Mouse (Mus musculus): ENCODE measurements at regions not wholly inside any gene's neighbourhood (a gene's known extent, or its start where the extent isn't known, plus 50 kb on each side); places are given as distances from the start of the nearest gene placed in this dataset.

DNA sequence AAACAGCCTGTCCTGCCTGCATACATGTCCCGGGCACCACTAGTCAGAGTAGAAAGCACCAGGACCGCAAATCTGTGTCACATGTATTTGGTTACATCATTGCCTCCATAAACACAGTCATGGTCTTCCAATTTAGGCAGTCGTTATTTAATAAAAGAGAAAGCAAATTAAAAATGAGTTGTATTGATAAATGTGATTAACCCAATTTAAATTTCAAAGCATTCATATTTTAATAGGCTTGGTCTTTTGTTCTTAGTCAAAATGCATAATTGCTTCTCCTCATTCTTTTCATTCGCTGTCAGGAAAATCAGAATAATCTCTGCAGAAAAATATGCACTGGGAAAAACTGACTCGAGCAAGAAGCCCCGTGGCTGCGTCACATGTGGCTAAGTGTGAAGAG is 307.3 kb upstream of the Id4 start:
- no peak overlapping the region for H3K4me3 ChIP-seq (ENCODE audit: insufficient read depth, low read depth, low read length)
- H3K27ac ChIP-seq (replicated peaks; ENCODE audit: low read depth, low read length) = no peak overlapping the region
- H3K4me1 ChIP-seq (ENCODE audit: control insufficient read depth, insufficient read depth, insufficient read length, low read length) = no peaks in the 10 kb centered on the region

DNA sequence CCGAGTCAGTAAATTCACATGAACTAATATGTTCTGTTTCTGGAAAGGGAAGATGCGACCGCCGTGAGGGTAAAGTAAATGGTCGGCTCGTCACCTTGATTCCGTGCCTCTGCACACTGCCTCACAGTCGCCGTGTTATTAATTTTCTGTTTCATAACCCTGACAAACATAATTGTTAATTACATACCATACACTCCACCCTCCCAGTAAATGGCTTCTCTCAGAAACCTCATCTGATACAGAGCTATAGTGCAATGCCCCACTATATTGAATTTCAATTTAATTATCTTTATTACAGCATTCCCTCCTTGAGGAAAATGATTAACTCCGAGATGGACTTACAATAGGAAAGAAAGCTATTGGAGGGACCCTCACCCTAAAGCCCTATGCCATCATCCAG is 305.5 kb upstream of the Id4 start:
- Histone ChIP-seq H3K27ac (replicated peaks; ENCODE audit: low read depth, low read length) (no peak overlapping the region), H3K4me1 (ENCODE audit: control insufficient read depth, insufficient read depth, insufficient read length, low read length) (no peaks in the 10 kb centered on the region), H3K4me3 (ENCODE audit: insufficient read depth, low read depth, low read length) (no peak overlapping the region)

- H3K27ac ChIP-seq (replicated peaks; ENCODE audit: low read depth, low read length) = no peak overlapping the region
- no peaks in the 10 kb centered on the region for H3K4me1 ChIP-seq (ENCODE audit: control insufficient read depth, insufficient read depth, insufficient read length, low read length)
- no peak overlapping the region for H3K4me3 ChIP-seq (ENCODE audit: insufficient read depth, low read depth, low read length)
These were observed 303.4 kb upstream of the Id4 start for GRCm38 (mm10) chr13:47957662-47958061.

- Histone ChIP-seq H3K4me3 (ENCODE audit: insufficient read depth, low read depth, low read length) (no peak overlapping the region), H3K4me1 (ENCODE audit: control insufficient read depth, insufficient read depth, insufficient read length, low read length) (no peaks in the 10 kb centered on the region)
These were observed 286.8 kb upstream of the Id4 start for GRCm38 (mm10) chr13:47974216-47974615.

DNA sequence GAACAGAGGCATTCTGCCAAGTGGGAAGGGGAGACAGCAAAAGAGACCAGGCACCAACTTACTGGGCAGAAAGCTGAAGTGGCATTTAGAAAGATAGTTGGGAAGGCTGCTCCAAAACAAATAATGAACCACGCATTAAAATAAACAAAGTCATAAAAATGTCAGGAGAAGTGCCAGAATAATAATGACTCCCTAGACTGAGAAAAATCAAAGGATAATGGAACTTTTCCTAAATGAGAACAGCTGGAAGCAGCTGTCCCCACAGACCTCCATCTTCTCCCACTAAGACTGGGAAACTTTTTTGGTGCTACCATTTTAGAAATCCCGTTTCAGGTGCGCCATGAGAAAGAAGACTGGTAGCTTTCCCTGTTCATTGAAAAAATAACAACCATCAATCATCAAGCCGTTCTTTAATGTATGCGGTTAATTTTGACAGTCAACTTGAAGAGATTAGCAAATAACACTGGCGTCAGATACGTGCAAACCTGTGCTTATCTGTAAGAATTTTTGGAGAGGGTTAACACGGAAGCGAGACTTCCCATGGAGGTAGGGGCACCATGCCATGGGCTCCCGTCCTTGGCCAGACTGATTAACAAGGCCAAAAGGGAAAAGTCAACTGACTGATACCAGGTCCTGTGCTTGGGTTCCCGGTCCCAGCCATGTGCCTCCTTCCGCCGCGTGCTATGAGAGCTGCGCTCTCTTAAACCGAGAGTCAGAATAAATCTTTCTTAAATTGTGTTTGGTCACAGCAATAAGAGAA is 286.1 kb upstream of the Id4 start:
- H3K4me3 ChIP-seq (ENCODE audit: insufficient read depth, low read depth, low read length) = no peak overlapping the region
- H3K4me1 ChIP-seq (ENCODE audit: control insufficient read depth, insufficient read depth, insufficient read length, low read length) = no peaks in the 10 kb centered on the region
- H3K27ac ChIP-seq (replicated peaks; ENCODE audit: low read depth, low read length) = no peak overlapping the region

More at GRCm38 (mm10) chr13:47974216-47974615, 286.8 kb upstream of the Id4 start:
- no peak overlapping the region for H3K27ac ChIP-seq (replicated peaks; ENCODE audit: low read depth, low read length)

GRCm38 (mm10) chr13:47998495-47998894 is 262.5 kb upstream of the Id4 start:
- Histone ChIP-seq H3K4me3 (ENCODE audit: insufficient read depth, low read depth, low read length) (no peak overlapping the region), H3K27ac (replicated peaks; ENCODE audit: low read depth, low read length) (no peak overlapping the region), H3K4me1 (ENCODE audit: control insufficient read depth, insufficient read depth, insufficient read length, low read length) (no peaks in the 10 kb centered on the region)

GRCm38 (mm10) chr13:47999399-47999798 is 261.6 kb upstream of the Id4 start:
- H3K27ac ChIP-seq (replicated peaks; ENCODE audit: low read depth, low read length) = no peak overlapping the region
- H3K4me3 ChIP-seq (ENCODE audit: insufficient read depth, low read depth, low read length) = no peak overlapping the region
- no peaks in the 10 kb centered on the region for H3K4me1 ChIP-seq (ENCODE audit: control insufficient read depth, insufficient read depth, insufficient read length, low read length)

DNA sequence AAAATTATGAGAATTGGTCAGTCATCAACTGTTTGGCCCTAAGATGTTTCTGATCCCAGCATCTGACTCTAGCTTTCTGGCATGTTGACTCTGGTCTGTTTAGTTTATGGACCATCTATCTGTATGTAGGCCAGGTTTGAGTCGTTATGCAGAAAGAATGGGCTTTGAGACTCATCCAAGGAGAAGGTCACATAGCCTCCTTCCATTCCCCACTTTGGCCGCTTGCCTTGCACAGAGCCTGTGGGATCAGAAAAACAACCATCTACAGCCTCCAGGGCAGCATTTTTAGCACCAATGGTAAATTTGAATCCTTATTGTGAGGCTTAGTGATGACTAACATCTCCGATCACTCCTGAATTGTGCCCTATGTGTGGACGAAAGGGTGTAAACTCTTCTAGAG is 257.9 kb upstream of the Id4 start:
- H3K4me1 ChIP-seq (ENCODE audit: control insufficient read depth, insufficient read depth, insufficient read length, low read length) = no peaks in the 10 kb centered on the region
- no peak overlapping the region for H3K27ac ChIP-seq (replicated peaks; ENCODE audit: low read depth, low read length)
- H3K4me3 ChIP-seq (ENCODE audit: insufficient read depth, low read depth, low read length) = no peak overlapping the region

DNA sequence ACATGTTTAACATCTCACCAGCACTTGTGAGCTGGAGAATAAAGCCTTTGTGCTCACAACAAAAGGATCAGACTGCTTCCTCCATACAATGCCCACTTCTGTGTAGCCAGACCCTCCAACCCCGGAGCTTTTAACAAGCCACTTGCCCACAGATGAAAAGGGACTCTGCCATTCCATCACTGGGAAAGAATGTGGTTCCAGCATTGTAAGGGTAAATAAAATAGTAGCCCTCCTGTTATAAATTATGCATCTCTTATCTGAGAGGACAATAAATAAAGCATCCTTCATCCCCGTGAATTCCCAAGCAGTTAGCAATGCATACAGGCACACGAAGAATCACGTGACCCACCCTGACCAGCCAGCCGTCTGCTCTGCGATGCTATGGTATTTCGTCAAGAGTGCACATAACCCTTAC is 247.7 kb upstream of the Id4 start:
- H3K4me1 ChIP-seq (ENCODE audit: control insufficient read depth, insufficient read depth, insufficient read length, low read length) = no peaks in the 10 kb centered on the region
- H3K27ac ChIP-seq (replicated peaks; ENCODE audit: low read depth, low read length) = no peak overlapping the region
- no peak overlapping the region for H3K4me3 ChIP-seq (ENCODE audit: insufficient read depth, low read depth, low read length)

GRCm38 (mm10) chr13:48015296-48015695 is 245.7 kb upstream of the Id4 start:
- Histone ChIP-seq H3K27ac (replicated peaks; ENCODE audit: low read depth, low read length) (no peak overlapping the region), H3K4me3 (ENCODE audit: insufficient read depth, low read depth, low read length) (no peak overlapping the region), H3K4me1 (ENCODE audit: control insufficient read depth, insufficient read depth, insufficient read length, low read length) (no peaks in the 10 kb centered on the region)

DNA sequence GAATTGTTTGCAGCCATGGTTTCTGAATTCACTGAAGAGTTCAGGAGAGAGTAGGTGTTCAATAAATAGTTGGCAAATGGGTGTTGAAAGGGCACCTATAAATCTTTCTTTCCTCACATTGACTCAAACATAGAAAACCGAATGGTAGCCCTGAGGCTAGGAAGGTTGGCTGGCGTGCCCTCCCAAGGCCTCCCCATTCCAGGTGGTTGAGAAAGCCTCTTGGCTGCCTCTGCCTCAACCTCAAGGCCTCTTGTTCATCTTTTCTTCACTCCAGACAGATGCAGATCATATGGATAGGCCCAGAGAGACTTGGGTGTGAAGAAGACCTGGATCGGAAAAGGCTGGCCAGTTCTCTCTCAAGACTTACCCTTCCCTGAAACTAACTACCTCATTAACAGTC is 245.0 kb upstream of the Id4 start:
- no peak overlapping the region for H3K27ac ChIP-seq (replicated peaks; ENCODE audit: low read depth, low read length)
- no peak overlapping the region for H3K4me3 ChIP-seq (ENCODE audit: insufficient read depth, low read depth, low read length)
- no peaks in the 10 kb centered on the region for H3K4me1 ChIP-seq (ENCODE audit: control insufficient read depth, insufficient read depth, insufficient read length, low read length)

- no peaks in the 10 kb centered on the region for H3K4me1 ChIP-seq (ENCODE audit: control insufficient read depth, insufficient read depth, insufficient read length, low read length)
- no peak overlapping the region for H3K27ac ChIP-seq (replicated peaks; ENCODE audit: low read depth, low read length)
- no peak overlapping the region for H3K4me3 ChIP-seq (ENCODE audit: insufficient read depth, low read depth, low read length)
These were observed 244.4 kb upstream of the Id4 start for GRCm38 (mm10) chr13:48016606-48017005.

DNA sequence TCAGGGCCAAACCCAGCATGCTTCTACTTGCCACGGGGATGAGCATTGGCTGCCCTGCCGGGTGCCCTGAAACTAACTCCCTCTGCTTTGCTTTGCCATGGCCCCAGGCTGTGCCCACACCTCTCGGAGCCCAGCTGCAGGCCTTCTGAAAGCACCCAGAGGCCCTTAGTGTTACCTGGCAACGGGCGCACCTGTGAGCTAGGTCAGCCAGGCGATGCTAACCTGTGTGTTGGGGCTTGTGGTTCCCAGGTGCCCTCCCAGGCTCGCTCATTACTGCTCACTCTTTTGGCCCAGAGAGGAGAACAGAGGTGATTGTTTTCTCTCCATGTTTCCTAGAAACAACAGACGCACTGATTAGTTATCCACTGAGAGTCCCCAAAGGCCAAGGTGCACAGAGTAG is 243.4 kb upstream of the Id4 start:
- Histone ChIP-seq H3K27ac (replicated peaks; ENCODE audit: low read depth, low read length) (no peak overlapping the region), H3K4me1 (ENCODE audit: control insufficient read depth, insufficient read depth, insufficient read length, low read length) (no peaks in the 10 kb centered on the region), H3K4me3 (ENCODE audit: insufficient read depth, low read depth, low read length) (no peak overlapping the region)

GRCm38 (mm10) chr13:48018606-48019005 is 242.4 kb upstream of the Id4 start:
- no peak overlapping the region for H3K4me3 ChIP-seq (ENCODE audit: insufficient read depth, low read depth, low read length)
- no peaks in the 10 kb centered on the region for H3K4me1 ChIP-seq (ENCODE audit: control insufficient read depth, insufficient read depth, insufficient read length, low read length)
- no peak overlapping the region for H3K27ac ChIP-seq (replicated peaks; ENCODE audit: low read depth, low read length)

DNA sequence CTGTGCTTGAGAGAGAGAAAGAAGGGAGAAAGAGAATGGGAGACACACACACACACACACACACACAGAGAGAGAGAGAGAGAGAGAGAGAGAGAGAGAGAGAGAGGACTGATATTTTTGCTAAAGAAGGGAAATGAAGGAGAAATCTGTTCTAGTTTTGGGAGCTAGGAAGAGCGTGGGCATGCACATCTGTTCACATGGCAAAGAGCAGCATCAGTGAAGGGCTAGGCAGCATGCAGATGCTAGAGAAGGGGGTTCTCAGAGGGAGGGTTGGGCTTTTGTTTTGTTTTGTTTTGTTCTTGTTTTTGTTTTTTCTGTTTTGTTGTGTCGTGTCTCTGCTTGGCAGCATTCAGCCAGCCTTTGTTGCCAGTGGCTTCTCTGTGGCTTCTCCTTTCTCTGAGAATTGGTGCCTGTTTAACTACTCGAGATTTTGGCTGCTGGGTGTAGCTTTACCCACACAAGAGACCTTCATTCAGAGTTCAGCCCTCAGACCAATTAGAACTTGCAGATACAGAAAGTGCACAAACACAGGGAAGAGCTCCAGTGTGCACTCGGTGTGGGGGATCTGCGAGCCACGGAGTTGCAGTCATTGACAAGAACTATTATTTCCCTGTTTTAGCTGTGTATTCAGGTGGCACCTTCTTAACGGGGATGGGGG is 237.9 kb upstream of the Id4 start:
- no peaks in the 10 kb centered on the region for H3K4me1 ChIP-seq (ENCODE audit: control insufficient read depth, insufficient read depth, insufficient read length, low read length)

More for the DNA sequence above, 237.9 kb upstream of the Id4 start:
- Histone ChIP-seq H3K4me3 (ENCODE audit: insufficient read depth, low read depth, low read length) (no peak overlapping the region), H3K27ac (replicated peaks; ENCODE audit: low read depth, low read length) (no peak overlapping the region)

Measured in brown adipose tissue, adult 24 weeks (tissue).